Mouse (Mus musculus) R1 (cell line): ENCODE results near the gene Smc6.

Source experiments
- DNase-seq: peaks from one replicate; pipeline ENCODE4 v3.0.0-alpha.2; 2018; ENCODE audit warnings: low read depth, low spot score

Smc6 gene

GRCm38 (mm10) chr12:11265382-11266281 is at the start of gene Smc6, which contains the start of gene Gen1:
TSS of gene Smc6 (plus strand) at chr12:11265886.
TSS of gene Gen1 (minus strand) at chr12:11265801.
- DNase-seq = peak; percentile 98

- peak; percentile 83 for DNase-seq
Measured at GRCm38 (mm10) chr12:11216454-11216853, 49.2 kb upstream of the Smc6 start.

GRCm38 (mm10) chr12:11217726-11218250 is 47.9 kb upstream of the Smc6 start:
- no peak for DNase-seq

- peak; percentile 58 for DNase-seq
Measured at GRCm38 (mm10) chr12:11221524-11222330, 44.0 kb upstream of the Smc6 start.

GRCm38 (mm10) chr12:11222566-11222965 is 43.1 kb upstream of the Smc6 start:
- DNase-seq = peak; percentile 81

GRCm38 (mm10) chr12:11223090-11223489 is 42.6 kb upstream of the Smc6 start:
- DNase-seq = peak; percentile 43

GRCm38 (mm10) chr12:11224722-11225121 is 41.0 kb upstream of the Smc6 start:
- no peak for DNase-seq

GRCm38 (mm10) chr12:11226123-11226522 is 39.6 kb upstream of the Smc6 start:
- DNase-seq = peak; percentile 54

- DNase-seq = no peak
Measured at GRCm38 (mm10) chr12:11226529-11227268, 39.0 kb upstream of the Smc6 start.

GRCm38 (mm10) chr12:11230267-11230666 is 35.4 kb upstream of the Smc6 start:
- DNase-seq = no peak

GRCm38 (mm10) chr12:11235996-11236395 is 29.7 kb upstream of the Smc6 start:
- no peak for DNase-seq

- no peak for DNase-seq
Measured at GRCm38 (mm10) chr12:11247460-11247859, 18.2 kb upstream of the Smc6 start.

GRCm38 (mm10) chr12:11250322-11250721 is 15.4 kb upstream of the Smc6 start:
- no peak for DNase-seq

- peak; percentile 32 for DNase-seq
Measured at GRCm38 (mm10) chr12:11264895-11265294, 791 bp upstream of the Smc6 start.

GRCm38 (mm10) chr12:11266282-11266985 is 748 bp downstream of the Smc6 start:
- DNase-seq = peak; percentile 49

- DNase-seq = peak; percentile 13
Measured at GRCm38 (mm10) chr12:11267030-11267429, 1.3 kb downstream of the Smc6 start.

- DNase-seq = no peak
Measured at GRCm38 (mm10) chr12:11272568-11272967, 6.9 kb downstream of the Smc6 start.

GRCm38 (mm10) chr12:11273185-11273584 is 7.5 kb downstream of the Smc6 start:
- no peak for DNase-seq

GRCm38 (mm10) chr12:11276632-11277031 is 10.9 kb downstream of the Smc6 start:
- DNase-seq = no peak

- DNase-seq = no peak
Measured at GRCm38 (mm10) chr12:11277207-11277606, 11.5 kb downstream of the Smc6 start.

- DNase-seq = no peak
Measured at GRCm38 (mm10) chr12:11279886-11280285, 14.2 kb downstream of the Smc6 start.
